Mouse (Mus musculus): ENCODE results near the gene Emilin3.

DNA sequence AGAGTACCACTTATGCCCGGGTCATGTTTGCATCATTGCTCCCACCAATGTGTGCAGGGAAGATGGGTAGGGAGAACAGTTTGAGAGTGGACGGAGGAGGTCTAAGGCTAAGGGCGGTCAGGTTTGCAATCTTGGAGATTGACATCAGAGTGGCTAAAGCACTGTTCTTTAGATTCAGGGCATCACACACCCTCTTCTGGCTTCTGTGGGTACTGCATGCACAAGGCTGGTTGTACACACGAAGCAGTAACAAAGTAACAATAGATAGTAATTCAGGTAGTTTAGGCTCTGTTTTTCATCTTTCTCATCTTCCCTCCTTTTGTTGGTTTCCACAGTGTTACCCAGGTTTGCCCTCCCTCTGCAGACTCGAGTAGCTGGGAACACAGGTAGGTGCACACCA is 19.2 kb upstream of the Emilin3 start:
- no peak for TF ChIP-seq EP300 (IDR thresholded peaks at IDR 0.05; ENCODE audit: low read depth)
- TF ChIP-seq CTCF (IDR thresholded peaks at IDR 0.05; ENCODE audit: low read depth), result peak; percentile 29; the same call in 1 of the 2 replicates
